Mouse (Mus musculus) forelimb bud, embryonic 11.5 days (tissue): ENCODE measurements around the gene Dctn3.
"Not testable (repeated sequence)": the region's sequence is repeated elsewhere in the genome, so short reads cannot be mapped to it uniquely, and the experiment has no call there.

ENCODE experiments used
- DNase-seq: peaks from one replicate; pipeline ENCODE4 v3.0.0-alpha.2; 2012; ENCODE audit warnings: low read depth, low spot score

Dctn3 gene

DNA sequence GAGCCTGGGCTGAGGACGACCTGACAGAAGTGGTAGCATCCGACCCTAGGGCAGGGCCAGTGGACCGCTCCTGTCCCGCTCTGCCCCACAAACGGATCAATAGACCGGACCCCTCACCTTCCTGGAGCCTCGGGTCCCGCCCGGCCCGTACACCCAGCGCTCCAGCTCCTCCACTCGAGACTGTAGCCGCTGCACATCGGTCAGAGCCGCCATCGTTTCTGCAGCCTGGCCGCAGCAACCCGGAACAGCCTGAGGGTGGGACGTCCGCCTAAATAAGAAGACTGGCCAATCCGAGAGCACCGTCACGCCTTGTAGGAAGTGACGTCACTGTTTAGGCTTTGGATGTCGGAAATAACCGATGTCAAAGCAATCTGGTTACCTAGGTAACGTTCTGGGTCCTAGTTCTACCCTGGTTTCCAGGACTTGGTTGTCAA, at the start of gene Dctn3:
Gene Dctn3, minus strand, starts transcription at position 253 of the 434 bp plus-strand sequence.
- peak; percentile 96 for DNase-seq

DNA sequence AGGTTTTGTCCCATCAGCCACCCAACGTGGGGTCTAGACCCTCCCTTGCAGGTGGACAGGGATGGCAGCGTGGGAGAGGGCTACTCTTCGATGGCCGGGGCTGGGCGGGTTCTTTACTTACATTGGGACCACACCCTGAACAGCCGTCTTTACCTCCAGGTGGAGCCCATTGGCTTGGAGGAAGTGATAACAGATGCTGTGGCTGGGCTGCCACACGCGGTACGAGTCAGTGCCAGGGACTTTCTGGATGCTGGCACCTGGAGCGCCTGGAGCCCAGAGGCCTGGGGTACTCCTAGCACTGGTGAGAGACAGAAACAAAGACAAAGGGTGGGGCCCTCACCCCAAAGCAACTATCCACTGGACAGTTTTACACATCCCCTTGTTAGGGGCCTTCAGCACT, 44.3 kb upstream of the Dctn3 start:
- DNase-seq, result not testable (repeated sequence)

DNA sequence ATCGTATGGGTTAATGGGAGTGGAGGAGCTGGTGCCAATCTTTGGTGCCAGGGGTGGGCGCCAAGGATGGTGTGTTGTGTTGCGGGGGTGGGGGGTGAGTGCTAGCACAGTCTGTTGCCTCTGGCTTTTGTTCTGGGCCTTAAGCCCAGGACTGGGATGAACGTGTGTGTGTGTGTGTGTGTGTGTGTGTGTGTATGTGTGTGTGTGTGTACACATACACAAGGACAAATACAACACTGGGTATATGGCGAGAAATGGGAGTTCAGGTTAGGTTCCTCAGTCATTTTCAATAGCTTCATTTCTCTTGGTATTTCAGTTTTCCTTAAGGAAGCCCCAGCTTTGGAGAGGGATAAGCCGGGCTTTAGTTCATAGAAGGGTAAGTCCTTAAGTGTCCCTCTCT, 40.2 kb upstream of the Dctn3 start:
- DNase-seq, result not testable (repeated sequence)

DNA sequence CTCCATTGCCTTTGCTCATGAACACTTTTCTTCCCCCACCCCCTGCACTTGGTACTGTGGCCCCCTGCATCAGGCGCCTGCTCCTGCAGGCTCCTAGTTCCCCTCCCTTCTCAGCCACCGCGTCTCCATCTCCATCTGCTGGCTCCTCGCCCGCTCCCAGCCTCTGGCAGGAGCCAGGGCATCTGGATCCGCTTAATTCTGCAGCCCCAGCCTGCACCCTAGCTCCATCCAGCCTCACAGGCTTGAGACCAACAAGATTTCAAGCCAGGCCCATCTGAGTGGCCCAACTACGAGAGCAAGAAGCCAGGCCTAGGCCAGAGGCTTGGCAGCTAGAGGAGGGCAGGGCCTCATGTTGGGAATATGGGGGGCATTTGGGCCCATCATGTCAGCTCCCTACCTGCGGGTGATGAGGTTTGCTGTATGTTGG, 39.7 kb upstream of the Dctn3 start:
- DNase-seq, result peak; percentile 73

DNA sequence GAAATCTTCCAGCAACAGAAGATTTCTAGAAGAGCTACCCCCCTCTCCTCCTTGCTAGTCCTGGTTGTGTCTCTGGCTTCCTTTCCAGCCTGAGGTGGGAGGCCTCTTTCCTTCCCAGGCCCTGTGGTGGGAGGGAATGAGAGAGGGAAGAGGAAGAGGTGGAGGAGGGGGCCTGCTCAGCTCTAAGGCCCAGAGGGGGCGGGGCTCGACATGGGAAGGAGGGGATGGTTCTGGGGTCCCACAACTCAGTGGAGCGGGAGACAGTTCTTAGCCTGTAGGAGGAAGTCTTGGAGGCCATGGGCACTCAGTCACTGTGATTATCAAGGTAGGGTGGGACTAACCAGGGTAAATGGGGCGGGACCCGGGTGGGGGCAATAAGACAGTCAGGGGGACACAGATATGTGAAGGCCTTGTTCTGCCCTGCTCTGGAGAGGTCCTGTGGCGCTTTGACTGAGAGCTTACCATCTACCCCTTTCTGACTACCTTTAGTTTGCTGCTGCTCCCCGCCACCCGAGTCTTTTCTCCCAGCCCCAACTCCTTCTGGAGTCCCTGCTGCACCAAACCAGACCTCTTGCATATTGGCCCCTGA, 39.2 kb upstream of the Dctn3 start:
- DNase-seq, result peak; percentile 71

DNA sequence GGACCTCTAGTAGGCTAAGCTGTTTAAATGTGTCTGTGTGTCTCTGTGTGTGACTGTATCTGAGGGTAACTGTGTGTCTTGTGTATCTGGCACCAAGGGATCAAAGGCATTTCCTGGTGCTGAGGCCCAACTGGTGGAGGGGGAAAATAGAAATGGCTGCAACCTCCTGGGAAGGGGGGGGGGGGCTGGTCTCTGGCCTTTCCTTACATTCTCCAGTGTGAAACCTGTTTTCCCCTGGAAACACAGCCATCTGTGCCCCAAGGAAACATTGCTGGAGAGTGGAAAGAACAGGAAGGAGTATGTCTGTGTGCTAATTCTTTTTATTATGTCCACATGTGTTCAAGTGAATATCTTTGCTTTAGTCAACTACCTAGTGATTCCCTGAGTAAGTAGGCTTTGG, 38.7 kb upstream of the Dctn3 start:
- peak; percentile 61 for DNase-seq

DNA sequence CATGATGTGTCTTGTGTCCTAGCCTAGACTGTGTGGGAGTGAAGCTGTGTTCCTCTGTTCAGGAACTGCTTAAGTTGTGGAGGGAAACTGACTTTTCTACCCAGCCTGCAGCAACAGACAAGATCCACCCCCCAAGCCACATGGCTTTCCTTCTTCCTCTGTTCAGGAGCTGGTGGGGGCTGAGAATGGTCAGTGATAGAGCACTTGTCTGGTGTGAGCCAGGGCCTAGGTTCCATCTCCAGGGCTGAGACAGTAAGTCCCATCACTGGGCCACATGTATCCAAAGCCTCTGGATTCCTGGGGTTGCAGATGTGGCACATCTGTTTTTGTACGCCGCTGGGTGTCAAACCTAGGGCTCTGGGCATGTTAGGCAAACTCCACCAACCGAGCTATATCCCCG, 37.9 kb upstream of the Dctn3 start:
- no peak for DNase-seq

DNA sequence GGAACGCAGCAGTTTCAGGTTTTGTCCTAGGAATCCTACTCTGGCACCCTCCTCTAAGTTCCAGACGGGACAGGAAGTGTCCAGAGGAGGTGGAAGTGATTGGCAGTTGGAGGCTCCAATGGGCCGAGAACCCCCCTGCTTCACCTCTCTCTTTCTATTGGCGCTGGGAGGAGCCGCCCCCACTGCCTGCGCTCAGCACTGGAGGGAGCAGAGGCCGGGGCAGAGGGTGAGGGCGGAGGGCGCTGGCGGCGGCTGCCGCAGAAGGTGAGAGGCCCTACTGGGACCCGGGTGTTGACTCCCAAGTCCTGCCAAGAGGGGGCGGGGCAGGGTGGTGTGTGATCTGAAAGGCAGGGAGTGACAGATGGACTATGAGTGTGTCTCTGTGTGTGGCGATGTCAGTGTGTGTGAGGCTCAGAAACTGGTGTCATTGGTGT, 37.3 kb upstream of the Dctn3 start:
- peak; percentile 92 for DNase-seq

DNA sequence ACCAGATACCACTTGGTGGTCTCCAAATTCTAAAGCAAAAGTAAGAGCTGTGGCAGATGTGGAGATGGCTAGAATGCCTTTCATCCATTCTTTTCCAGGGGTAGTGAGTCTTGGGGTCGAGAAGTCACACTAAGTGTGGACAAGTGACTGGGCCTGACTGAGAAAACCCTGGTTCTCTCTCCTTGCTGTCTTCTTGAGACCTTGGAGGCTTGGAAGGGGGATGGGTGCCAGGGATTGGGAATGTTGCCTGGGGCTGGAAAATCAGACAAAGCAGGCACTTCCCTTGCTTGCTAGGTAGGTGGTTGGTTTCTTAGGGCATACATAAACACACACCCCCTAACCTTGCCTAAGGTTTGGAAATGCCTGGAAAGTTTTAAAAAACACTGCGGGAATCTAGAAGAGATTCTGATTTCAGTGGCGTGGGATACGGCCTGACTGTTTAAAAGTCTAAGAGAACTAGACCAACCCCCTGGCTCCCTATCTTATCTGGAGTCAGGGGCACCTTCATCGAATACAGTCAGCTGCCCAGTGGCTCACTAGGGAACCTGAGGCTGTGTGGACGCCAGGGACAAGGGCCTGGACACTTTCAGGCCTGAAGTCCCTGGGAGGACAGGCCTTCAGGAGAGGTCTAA, 36.8 kb upstream of the Dctn3 start:
- no peak for DNase-seq

DNA sequence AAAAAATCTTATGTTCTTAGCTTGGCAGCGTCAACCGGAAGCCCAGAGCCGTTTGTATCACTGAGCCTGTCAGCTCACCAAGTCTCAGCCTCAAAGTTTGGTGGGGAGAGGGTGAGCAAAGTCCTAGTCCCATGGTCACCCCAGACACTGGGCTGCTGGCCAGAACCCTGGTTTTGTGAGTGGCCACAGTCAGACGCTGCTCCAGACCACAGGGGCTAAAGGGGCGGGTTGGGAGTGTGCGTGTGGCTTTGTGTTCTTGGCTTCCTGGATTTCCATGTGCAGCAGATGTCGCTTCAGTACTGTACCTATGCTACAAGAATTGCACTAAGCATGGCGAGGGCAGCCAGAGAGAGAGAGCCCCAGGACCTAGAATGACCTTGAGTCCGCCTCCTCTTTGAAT, 36.2 kb upstream of the Dctn3 start:
- no peak for DNase-seq

DNA sequence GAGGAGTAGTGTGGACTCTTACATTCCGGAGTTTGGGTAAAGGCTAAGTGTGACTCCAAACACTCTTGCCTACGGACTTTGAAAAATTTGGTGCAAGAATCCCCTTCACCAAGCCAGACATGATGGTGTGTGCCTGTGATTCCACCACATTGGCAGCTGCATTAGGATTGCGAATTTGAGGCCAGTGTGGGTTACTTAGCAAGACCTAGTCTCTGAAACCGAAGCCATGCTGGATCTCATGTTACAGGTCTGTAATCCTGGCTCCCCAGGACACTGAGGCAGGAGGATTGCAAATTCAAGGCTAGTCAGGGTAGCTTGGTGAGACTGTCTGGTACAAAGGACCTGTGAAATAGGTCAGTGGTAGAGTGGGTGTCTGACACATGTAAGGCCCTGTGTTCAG, 35.7 kb upstream of the Dctn3 start:
- DNase-seq, result no peak

DNA sequence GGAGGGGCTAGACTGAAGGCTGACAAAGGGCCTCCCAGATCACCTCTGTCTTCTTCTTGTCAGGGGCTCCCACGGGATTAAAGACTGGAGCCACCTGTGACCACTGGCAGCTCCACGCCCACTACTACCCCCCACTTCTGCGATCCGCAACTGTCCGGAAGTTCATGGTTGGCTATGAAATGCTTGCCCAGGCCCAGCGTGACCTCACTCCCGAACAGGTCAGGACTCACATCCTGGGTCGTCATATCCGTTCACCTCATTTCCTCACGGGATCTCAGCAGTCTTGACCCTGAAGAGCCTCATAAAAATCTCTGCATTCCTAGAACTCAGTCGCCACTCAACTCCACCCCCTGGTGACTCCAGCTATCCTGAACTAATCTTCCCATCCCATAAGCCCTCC, 35.1 kb upstream of the Dctn3 start:
- no peak for DNase-seq

DNA sequence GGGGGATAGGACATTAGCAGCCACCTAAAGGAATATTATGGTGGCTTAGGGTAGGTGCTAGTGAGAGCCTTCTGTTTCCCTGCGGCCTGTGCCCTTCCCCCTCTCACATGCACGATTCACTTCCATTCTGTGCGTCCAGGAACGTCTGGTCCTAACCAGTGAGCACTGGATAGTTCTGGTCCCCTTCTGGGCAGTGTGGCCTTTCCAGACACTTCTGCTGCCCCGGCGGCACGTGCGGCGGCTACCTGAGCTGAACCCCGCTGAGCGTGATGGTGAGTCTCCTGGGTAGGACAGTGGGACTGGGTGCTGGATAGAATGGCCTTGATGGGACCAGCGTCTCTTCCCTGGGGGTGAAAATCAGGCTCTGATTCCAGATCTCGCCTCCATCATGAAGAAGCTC, 34.4 kb upstream of the Dctn3 start:
- no peak for DNase-seq

DNA sequence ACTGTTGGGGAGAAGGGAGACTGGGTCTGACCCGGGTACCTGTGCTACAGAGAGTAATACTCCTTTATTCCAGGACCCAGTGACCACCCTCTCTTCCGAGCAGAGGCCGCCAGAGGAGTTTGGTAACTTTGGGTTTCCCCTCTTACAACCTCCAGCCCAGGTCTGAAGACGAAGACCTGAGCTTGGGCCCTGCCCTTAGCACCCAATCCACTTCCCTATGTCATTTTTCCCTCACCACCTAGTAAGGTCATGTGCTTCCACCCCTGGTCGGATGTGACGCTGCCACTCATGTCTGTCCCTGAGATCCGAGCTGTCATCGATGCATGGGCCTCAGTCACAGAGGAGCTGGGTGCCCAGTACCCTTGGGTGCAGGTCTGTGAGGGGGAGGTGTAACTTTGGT, 33.5 kb upstream of the Dctn3 start:
- no peak for DNase-seq

DNA sequence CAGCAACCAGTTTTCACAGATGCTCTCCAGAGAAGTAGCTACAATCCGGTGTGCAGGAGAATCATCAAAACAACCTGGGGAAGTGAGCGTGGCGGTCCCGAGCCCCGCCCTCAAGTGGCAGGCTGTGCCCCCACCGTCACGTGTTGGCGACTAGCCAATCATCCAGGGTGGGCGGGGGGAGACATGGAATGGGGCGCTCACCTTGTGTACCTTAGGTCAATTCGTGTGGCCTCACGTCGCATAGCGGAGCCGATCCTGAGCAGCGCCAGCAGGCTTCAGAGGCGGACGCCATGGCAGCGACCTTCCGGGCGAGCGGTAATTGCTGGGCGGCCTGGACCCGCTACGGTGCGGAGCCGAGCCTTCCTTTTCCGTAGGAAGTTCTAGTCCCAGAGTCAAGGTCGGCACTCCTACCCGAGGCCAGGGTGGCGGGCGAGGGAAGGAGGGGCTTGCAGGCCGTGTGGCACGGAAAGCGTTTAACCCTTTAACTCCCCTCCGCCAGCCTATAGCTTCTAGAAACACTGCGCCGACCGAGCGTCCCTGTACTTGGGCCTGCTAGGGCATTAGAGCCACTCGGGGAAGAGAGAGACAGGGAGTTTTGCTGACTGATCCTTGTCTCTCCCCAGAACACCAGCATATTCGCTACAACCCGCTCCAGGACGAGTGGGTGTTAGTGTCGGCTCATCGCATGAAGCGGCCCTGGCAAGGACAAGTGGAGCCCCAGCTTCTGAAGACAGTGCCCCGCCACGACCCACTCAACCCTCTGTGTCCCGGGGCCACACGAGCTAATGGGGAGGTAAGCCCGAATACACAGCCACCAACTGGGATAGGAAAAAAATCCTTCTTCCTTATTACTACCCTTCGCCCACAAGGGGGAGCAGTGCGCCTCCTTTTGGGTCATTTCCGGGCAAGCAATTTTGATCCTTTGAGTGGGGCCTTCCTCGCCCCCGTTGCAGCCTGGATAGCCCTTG, 32.7 kb upstream of the Dctn3 start, which contains the start of gene Sigmar1:
Gene Sigmar1, minus strand, starts transcription at position 820 of the 968 bp plus-strand sequence.
- peak; percentile 88 for DNase-seq

DNA sequence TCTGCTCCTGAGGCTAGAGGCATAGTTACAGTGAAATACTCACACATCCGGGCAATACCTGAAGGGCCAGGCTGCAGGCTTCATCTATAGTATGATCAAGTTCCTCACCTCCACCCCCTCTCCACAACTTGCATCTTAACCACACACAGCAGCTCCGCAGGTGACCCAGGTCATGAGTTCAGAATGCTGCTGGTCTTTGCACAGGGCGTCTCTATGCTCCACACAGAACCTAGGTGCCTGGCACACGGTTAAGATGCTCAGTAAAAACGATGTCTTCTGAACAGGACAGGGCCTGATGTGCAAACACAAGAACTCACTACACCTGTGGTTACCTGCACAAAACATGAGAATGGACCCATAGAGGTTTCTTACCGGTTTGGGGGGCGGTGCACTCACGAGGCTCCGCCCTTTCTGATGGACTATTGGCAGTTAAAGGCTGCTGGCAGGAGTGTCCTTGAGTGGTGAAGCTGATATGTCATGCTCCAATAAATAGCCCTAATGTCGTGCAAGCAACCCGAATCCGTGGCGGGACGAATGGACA, 31.9 kb upstream of the Dctn3 start, which contains the start of gene Galt:
Gene Galt, plus strand, starts transcription at position 432 of the 541 bp plus-strand sequence.
- DNase-seq, result no peak

DNA sequence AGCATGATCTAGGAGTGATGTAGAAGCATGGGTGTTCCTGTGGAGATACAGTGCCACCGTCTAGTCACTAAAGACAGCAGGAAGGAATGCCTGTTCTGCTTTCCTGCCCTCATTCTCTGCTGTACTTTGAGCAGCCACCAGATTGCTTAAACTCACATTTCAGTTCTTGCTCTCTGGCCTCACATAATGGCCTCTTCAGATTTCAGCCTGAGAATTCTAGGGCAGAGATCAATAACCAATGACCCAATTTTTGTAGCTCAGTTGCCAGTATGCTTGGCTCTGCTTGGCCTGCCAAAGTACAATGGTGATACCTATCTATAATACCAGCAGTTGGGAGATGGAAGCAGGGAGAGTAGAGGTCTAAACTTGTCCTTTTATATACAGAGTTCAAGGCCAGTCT, 22.1 kb upstream of the Dctn3 start:
- DNase-seq, result no peak

DNA sequence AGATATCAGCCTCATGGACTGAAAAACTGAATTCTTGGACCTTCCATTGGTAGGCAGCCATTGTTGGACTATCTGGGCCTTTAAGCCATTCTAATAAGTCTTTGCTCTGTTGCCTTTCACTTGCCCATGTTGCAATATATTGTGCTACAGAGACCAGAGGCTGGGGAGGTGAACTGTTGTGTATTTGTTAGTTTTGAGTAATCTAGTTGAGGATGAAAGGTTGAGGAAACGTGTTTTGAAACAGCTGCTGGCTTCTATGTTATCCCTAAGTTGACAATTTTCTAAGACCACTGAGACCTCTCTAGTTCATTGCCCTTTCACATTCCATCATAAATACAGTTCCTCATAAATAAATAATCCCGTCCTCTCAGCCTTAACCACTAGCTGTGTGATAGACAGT, 21.2 kb upstream of the Dctn3 start:
- DNase-seq, result no peak

DNA sequence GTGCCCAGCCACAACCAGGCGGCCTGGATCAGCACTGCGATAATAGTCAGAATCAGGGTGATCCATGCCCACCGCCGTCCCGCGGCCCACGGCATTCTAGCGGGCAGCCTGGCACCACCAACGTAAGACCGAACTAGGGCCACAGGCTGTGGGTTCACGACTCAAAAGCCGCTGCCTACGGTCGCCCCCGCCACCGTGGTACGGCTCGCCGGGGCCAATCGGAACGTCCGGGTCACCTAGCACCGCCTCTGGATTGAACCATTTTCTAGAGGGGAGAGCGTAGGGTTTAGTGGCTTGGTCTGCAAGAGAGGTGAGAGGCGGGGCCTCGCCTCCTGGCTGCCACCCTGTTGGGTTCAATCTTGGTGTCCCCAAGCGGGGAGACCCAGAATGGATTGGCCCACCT, 18.2 kb upstream of the Dctn3 start:
- DNase-seq, result peak; percentile 96

DNA sequence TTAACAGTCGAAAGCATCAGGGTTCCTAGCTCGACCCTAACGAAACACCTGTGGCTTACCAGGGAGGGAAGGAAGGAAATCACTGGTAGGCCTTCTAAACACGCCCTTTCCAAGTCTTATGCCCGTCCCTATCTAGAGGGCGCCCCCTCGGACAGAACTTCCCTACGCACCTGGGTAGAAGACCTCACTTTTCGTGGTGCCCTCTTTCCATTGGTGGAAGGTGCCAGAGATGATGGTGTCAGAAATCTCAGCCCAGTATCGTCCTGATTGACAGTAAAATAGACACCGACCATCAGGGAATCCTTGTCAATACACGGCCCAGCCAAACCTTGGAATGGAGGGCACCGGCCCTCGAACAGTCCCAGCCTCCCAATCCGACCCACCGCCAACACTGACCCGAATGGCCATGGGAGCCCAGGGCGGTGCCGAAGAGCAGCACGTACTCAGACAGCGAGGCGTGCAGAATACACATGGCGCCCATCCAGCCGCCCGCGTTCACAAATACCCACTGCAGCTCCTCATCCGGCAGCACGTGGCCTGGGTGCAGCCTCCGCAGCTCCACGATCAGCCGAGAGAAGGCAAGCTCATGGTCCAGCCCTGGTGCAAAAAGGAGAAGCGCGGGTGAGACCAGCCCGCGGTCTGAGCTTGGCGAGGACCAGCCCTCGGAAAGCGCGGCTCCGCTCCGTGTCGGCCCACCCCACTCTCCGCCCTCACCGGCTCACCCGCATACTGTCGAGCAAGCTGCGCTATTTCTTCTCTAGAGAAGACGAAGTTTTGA, 17.6 kb upstream of the Dctn3 start:
- DNase-seq, result no peak

DNA sequence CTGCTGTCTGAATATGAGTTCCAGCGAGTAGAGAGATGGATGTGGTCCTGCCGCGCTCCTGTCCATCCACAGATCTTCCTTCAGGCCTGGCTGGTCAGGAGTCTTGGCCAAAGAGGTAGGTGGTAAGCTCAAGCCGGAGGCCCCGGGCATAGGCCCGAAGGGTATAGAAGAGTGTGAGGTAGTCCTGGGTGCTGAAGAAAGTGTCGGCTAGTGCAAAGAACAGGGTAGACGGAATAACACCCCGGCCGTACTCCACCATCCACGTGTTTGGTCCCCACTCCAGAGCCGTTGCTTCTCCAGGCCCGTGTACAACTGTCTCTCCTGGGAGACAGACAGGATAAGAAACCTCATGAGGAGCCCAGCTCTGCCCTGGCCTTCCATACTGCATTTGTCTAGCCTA, 16.3 kb upstream of the Dctn3 start:
- DNase-seq, result no peak
